6 mouse cellular contexts compared by ENCODE assay signal in genomic region chr7:137398973-137399372, GRCm38 (mm10).
"Had no signal": no experiment of that assay in that cellular context is flagged by ENCODE, and none has a peak within 500 bp of the region (broad histone marks: within the 10 kb centered on the region; RNA-seq: fewer than 3 reads in every experiment).

No protein-coding gene starts in this region.

- DNase-seq: liver, embryonic 13.5 days; liver, postnatal 0 days; right cerebral cortex, postnatal 14 days; thymus, adult 2 months; thymus, postnatal 25 days; thymus, postnatal 4 days had no signal
